Mouse (Mus musculus): Measurements from ENCODE around the gene Bmyc. TPM values are rescaled to one million over a fixed set of nuclear protein-coding genes. Genes with fewer than 3 reads are reported as not detected.

Bmyc gene
- 66.2 and 72.5 TPM in 2 replicates for polyA plus RNA-seq (2014; fragmentation: Nextera tagmentation; extraction: Ambion mirVana)

GRCm38 (mm10) chr2:25706643-25707481, at the start of gene Bmyc:
TSS of gene Bmyc (plus strand) at chr2:25706739.
- Histone ChIP-seq H3K4me1 (ENCODE audit: control insufficient read depth, insufficient read depth, low read length) (no peaks in the 10 kb centered on the region), H3K27me3 (ENCODE audit: control insufficient read depth, insufficient read depth, low read length) (no peaks in the 10 kb centered on the region), H3K4me2 (ENCODE audit: low read depth, low read length) (peak within 1 kb of the TSS; percentile 91), H3K9me3 (replicated peaks; ENCODE audit: control insufficient read depth, low read length) (no peaks in the 10 kb centered on the region), H3K9ac (replicated peaks; ENCODE audit: low read length) (peak within 1 kb of the TSS; percentile 74), H3K36me3 (replicated peaks; ENCODE audit: control insufficient read depth, insufficient read depth, low read depth, low read length) (no peaks in the 10 kb centered on the region), H3K4me3 (ENCODE audit: low read depth, low read length) (peak within 1 kb of the TSS; percentile 81), H3K27ac (replicated peaks; ENCODE audit: low read depth, low read length) (peak within 1 kb of the TSS; percentile 56)
- ATAC-seq (replicated peaks; ENCODE audit: insufficient number of reproducible peaks, low FRiP score, low TSS enrichment, low read depth) (peak; percentile 95), DNase-seq (ENCODE audit: low spot score) (peak; percentile 92)
- under 1% methylated on average over 69 of the region's 78 CpGs for WGBS

- ATAC-seq (replicated peaks; ENCODE audit: insufficient number of reproducible peaks, low FRiP score, low TSS enrichment, low read depth) (no peak), DNase-seq (ENCODE audit: low spot score) (no peak)
- Histone ChIP-seq H3K4me1 (ENCODE audit: control insufficient read depth, insufficient read depth, low read length) (no peaks in the 10 kb centered on the region), H3K9ac (replicated peaks; ENCODE audit: low read length) (no peak overlapping the region), H3K36me3 (replicated peaks; ENCODE audit: control insufficient read depth, insufficient read depth, low read depth, low read length) (no peaks in the 10 kb centered on the region), H3K4me3 (ENCODE audit: low read depth, low read length) (no peak overlapping the region), H3K27me3 (ENCODE audit: control insufficient read depth, insufficient read depth, low read length) (no peaks in the 10 kb centered on the region), H3K27ac (replicated peaks; ENCODE audit: low read depth, low read length) (no peak overlapping the region), H3K4me2 (ENCODE audit: low read depth, low read length) (no peak overlapping the region), H3K9me3 (replicated peaks; ENCODE audit: control insufficient read depth, low read length) (no peaks in the 10 kb centered on the region)
- 86% methylated on average over 4 of the region's 4 CpGs for WGBS
Observed at GRCm38 (mm10) chr2:25657246-25657645, 49.3 kb upstream of the Bmyc start.

- Histone ChIP-seq H3K27me3 (ENCODE audit: control insufficient read depth, insufficient read depth, low read length) (no peaks in the 10 kb centered on the region), H3K4me1 (ENCODE audit: control insufficient read depth, insufficient read depth, low read length) (no peaks in the 10 kb centered on the region), H3K36me3 (replicated peaks; ENCODE audit: control insufficient read depth, insufficient read depth, low read depth, low read length) (no peaks in the 10 kb centered on the region), H3K4me2 (ENCODE audit: low read depth, low read length) (no peak within 1 kb of the TSS), H3K4me3 (ENCODE audit: low read depth, low read length) (no peak within 1 kb of the TSS), H3K9ac (replicated peaks; ENCODE audit: low read length) (no peak within 1 kb of the TSS), H3K27ac (replicated peaks; ENCODE audit: low read depth, low read length) (no peak within 1 kb of the TSS), H3K9me3 (replicated peaks; ENCODE audit: control insufficient read depth, low read length) (no peaks in the 10 kb centered on the region)
- no peak for ATAC-seq (replicated peaks; ENCODE audit: insufficient number of reproducible peaks, low FRiP score, low TSS enrichment, low read depth)
- no peak for DNase-seq (ENCODE audit: low spot score)
Observed at GRCm38 (mm10) chr2:25657652-25658051, 48.9 kb upstream of the Bmyc start, which contains the start of gene Lcn5. TSS of gene Lcn5 (plus strand) at chr2:25657952.

GRCm38 (mm10) chr2:25660279-25660678, 46.3 kb upstream of the Bmyc start:
- Histone ChIP-seq H3K4me1 (ENCODE audit: control insufficient read depth, insufficient read depth, low read length) (no peaks in the 10 kb centered on the region), H3K4me3 (ENCODE audit: low read depth, low read length) (no peak overlapping the region), H3K4me2 (ENCODE audit: low read depth, low read length) (no peak overlapping the region), H3K36me3 (replicated peaks; ENCODE audit: control insufficient read depth, insufficient read depth, low read depth, low read length) (no peaks in the 10 kb centered on the region), H3K27ac (replicated peaks; ENCODE audit: low read depth, low read length) (no peak overlapping the region), H3K27me3 (ENCODE audit: control insufficient read depth, insufficient read depth, low read length) (no peaks in the 10 kb centered on the region), H3K9ac (replicated peaks; ENCODE audit: low read length) (no peak overlapping the region), H3K9me3 (replicated peaks; ENCODE audit: control insufficient read depth, low read length) (no peaks in the 10 kb centered on the region)
- ATAC-seq (replicated peaks; ENCODE audit: insufficient number of reproducible peaks, low FRiP score, low TSS enrichment, low read depth) (no peak), DNase-seq (ENCODE audit: low spot score) (no peak)
- 91% methylated on average over 8 of the region's 8 CpGs for WGBS

- WGBS = 84% methylated on average over 6 of the region's 6 CpGs
- no peak overlapping the region for H3K4me3 ChIP-seq (ENCODE audit: low read depth, low read length)
- H3K4me1 ChIP-seq (ENCODE audit: control insufficient read depth, insufficient read depth, low read length) = no peaks in the 10 kb centered on the region
- no peak for ATAC-seq (replicated peaks; ENCODE audit: insufficient number of reproducible peaks, low FRiP score, low TSS enrichment, low read depth)
- no peaks in the 10 kb centered on the region for H3K27me3 ChIP-seq (ENCODE audit: control insufficient read depth, insufficient read depth, low read length)
- H3K9ac ChIP-seq (replicated peaks; ENCODE audit: low read length) = no peak overlapping the region
- H3K36me3 ChIP-seq (replicated peaks; ENCODE audit: control insufficient read depth, insufficient read depth, low read depth, low read length) = no peaks in the 10 kb centered on the region
- no peak overlapping the region for H3K4me2 ChIP-seq (ENCODE audit: low read depth, low read length)
- DNase-seq (ENCODE audit: low spot score) = no peak
- H3K27ac ChIP-seq (replicated peaks; ENCODE audit: low read depth, low read length) = no peak overlapping the region
- H3K9me3 ChIP-seq (replicated peaks; ENCODE audit: control insufficient read depth, low read length) = no peaks in the 10 kb centered on the region
Observed at GRCm38 (mm10) chr2:25661245-25661970, 45.1 kb upstream of the Bmyc start.

- H3K36me3 ChIP-seq (replicated peaks; ENCODE audit: control insufficient read depth, insufficient read depth, low read depth, low read length) = no peaks in the 10 kb centered on the region
- peak; percentile 49 for DNase-seq (ENCODE audit: low spot score)
- no peak for ATAC-seq (replicated peaks; ENCODE audit: insufficient number of reproducible peaks, low FRiP score, low TSS enrichment, low read depth)
- 59% methylated on average over 1 of the region's 1 CpGs for WGBS
- H3K9ac ChIP-seq (replicated peaks; ENCODE audit: low read length) = no peak overlapping the region
- no peak overlapping the region for H3K4me3 ChIP-seq (ENCODE audit: low read depth, low read length)
- H3K4me1 ChIP-seq (ENCODE audit: control insufficient read depth, insufficient read depth, low read length) = no peaks in the 10 kb centered on the region
- H3K9me3 ChIP-seq (replicated peaks; ENCODE audit: control insufficient read depth, low read length) = no peaks in the 10 kb centered on the region
- no peak overlapping the region for H3K4me2 ChIP-seq (ENCODE audit: low read depth, low read length)
- H3K27me3 ChIP-seq (ENCODE audit: control insufficient read depth, insufficient read depth, low read length) = no peaks in the 10 kb centered on the region
- no peak overlapping the region for H3K27ac ChIP-seq (replicated peaks; ENCODE audit: low read depth, low read length)
Observed at GRCm38 (mm10) chr2:25663511-25663910, 43.0 kb upstream of the Bmyc start.

GRCm38 (mm10) chr2:25664125-25664524, 42.4 kb upstream of the Bmyc start:
- no peaks in the 10 kb centered on the region for H3K27me3 ChIP-seq (ENCODE audit: control insufficient read depth, insufficient read depth, low read length)
- no peak overlapping the region for H3K4me2 ChIP-seq (ENCODE audit: low read depth, low read length)
- H3K4me3 ChIP-seq (ENCODE audit: low read depth, low read length) = no peak overlapping the region
- H3K4me1 ChIP-seq (ENCODE audit: control insufficient read depth, insufficient read depth, low read length) = no peaks in the 10 kb centered on the region
- H3K9ac ChIP-seq (replicated peaks; ENCODE audit: low read length) = no peak overlapping the region
- ATAC-seq (replicated peaks; ENCODE audit: insufficient number of reproducible peaks, low FRiP score, low TSS enrichment, low read depth) (no peak), DNase-seq (ENCODE audit: low spot score) (no peak)
- H3K27ac ChIP-seq (replicated peaks; ENCODE audit: low read depth, low read length) = no peak overlapping the region
- H3K9me3 ChIP-seq (replicated peaks; ENCODE audit: control insufficient read depth, low read length) = no peaks in the 10 kb centered on the region
- WGBS = 69% methylated on average over 5 of the region's 5 CpGs
- no peaks in the 10 kb centered on the region for H3K36me3 ChIP-seq (replicated peaks; ENCODE audit: control insufficient read depth, insufficient read depth, low read depth, low read length)

- H3K4me2 ChIP-seq (ENCODE audit: low read depth, low read length) = no peak overlapping the region
- no peaks in the 10 kb centered on the region for H3K27me3 ChIP-seq (ENCODE audit: control insufficient read depth, insufficient read depth, low read length)
- 60% methylated on average over 1 of the region's 1 CpGs for WGBS
- H3K27ac ChIP-seq (replicated peaks; ENCODE audit: low read depth, low read length) = no peak overlapping the region
- no peaks in the 10 kb centered on the region for H3K9me3 ChIP-seq (replicated peaks; ENCODE audit: control insufficient read depth, low read length)
- H3K36me3 ChIP-seq (replicated peaks; ENCODE audit: control insufficient read depth, insufficient read depth, low read depth, low read length) = no peaks in the 10 kb centered on the region
- no peak for DNase-seq (ENCODE audit: low spot score)
- H3K4me1 ChIP-seq (ENCODE audit: control insufficient read depth, insufficient read depth, low read length) = no peaks in the 10 kb centered on the region
- ATAC-seq (replicated peaks; ENCODE audit: insufficient number of reproducible peaks, low FRiP score, low TSS enrichment, low read depth) = no peak
- H3K4me3 ChIP-seq (ENCODE audit: low read depth, low read length) = no peak overlapping the region
- H3K9ac ChIP-seq (replicated peaks; ENCODE audit: low read length) = no peak overlapping the region
Observed at GRCm38 (mm10) chr2:25666516-25666915, 40.0 kb upstream of the Bmyc start.
